Mouse (Mus musculus): ENCODE results near the gene Grpr.

Grpr gene

DNA sequence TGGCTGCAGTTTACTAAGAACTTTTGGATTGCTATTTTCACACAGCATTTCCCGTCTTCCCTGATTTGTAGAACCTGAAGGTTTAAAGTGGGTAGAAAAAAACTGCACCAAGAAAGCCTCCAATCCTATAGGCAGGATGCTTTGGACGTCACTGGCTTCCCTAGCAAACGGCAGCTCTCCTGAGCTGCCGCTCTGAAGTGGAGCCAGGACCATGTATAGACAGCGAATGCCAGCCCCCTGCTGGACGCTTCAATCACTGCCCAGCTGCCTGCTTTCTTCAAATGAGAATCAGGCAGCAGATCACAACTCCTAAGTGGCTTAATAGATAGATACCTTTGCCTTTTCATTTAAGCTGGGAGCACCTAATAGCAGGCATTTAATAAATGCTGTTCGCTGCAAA lies at the start of gene Grpr:
Gene Grpr, minus strand, starts transcription at position 12 of the 400 bp plus-strand sequence.
- no peaks in the 10 kb centered on the region for H3K36me3 ChIP-seq (ENCODE audit: control insufficient read depth, insufficient read depth, low read length, poor library complexity, severe bottlenecking)
- no peaks in the 10 kb centered on the region for H3K27me3 ChIP-seq (ENCODE audit: control insufficient read depth, insufficient read depth, low read length, poor library complexity, severe bottlenecking)
- peak; percentile 3 for DNase-seq (ENCODE audit: low read depth, low spot score)

DNA sequence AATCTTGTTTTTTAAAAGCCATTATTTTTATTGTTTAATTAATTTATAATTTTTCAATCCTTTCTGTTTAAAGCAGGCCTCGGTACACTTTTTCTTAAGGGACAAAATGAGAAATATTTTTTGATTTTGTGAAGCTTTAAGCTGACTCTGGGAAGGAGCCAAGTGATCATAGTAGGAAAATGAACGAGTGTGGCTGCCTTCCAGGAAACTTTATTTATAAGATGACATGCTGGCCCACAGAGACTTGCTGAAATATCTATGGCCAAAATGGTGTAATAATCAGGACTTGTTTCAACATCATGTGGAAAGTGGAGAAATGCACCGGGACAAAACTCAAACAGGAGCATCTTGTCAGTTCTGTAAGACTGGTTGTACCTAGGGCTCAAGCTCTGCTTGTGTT lies 11.0 kb upstream of the Grpr start:
- no peak for DNase-seq (ENCODE audit: low read depth, low spot score)
- Histone ChIP-seq H3K36me3 (ENCODE audit: control insufficient read depth, insufficient read depth, low read length, poor library complexity, severe bottlenecking) (no peaks in the 10 kb centered on the region), H3K27me3 (ENCODE audit: control insufficient read depth, insufficient read depth, low read length, poor library complexity, severe bottlenecking) (no peaks in the 10 kb centered on the region)

DNA sequence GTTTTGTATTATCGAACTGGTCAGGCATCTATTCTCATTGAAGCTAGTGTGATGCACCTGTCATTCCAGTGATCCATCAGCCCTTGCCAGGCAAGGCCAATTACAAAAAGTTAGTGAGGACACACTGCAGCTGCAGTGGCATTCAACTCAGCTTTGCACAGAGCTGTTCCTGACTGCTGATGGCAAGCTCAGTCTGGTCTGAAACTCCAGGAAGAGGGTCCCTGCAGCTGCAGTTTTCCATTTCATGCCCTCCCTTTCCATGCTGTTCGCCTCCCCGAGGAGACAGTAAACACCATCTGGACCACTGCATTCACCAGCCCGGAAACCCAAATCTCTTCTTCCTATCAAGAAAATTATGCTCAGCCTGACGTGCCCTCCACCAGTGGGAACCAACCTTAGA lies 2.4 kb downstream of the Grpr start:
- H3K36me3 ChIP-seq (ENCODE audit: control insufficient read depth, insufficient read depth, low read length, poor library complexity, severe bottlenecking), result no peaks in the 10 kb centered on the region
- H3K27me3 ChIP-seq (ENCODE audit: control insufficient read depth, insufficient read depth, low read length, poor library complexity, severe bottlenecking), result no peaks in the 10 kb centered on the region
- no peak for DNase-seq (ENCODE audit: low read depth, low spot score)

DNA sequence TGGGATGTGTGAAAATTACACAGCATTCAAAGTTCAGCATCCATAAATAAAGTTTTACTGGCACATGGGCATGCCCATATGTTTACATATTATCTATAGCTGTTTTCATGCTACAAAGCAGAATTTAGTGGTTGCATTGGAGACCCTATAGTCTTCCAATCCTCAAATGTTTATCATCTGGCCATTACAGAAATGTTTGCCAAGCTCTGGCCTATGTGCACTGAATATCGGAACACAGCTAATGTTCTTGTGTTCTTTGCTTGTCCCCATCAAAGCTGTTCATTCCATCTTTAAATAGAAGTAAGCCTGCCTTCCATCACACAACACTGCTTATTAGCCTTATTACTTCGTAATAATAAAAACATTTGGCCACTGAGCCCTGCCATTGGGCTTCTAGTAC lies 16.6 kb downstream of the Grpr start:
- no peak for DNase-seq (ENCODE audit: low read depth, low spot score)
- no peaks in the 10 kb centered on the region for H3K36me3 ChIP-seq (ENCODE audit: control insufficient read depth, insufficient read depth, low read length, poor library complexity, severe bottlenecking)
- no peaks in the 10 kb centered on the region for H3K27me3 ChIP-seq (ENCODE audit: control insufficient read depth, insufficient read depth, low read length, poor library complexity, severe bottlenecking)

DNA sequence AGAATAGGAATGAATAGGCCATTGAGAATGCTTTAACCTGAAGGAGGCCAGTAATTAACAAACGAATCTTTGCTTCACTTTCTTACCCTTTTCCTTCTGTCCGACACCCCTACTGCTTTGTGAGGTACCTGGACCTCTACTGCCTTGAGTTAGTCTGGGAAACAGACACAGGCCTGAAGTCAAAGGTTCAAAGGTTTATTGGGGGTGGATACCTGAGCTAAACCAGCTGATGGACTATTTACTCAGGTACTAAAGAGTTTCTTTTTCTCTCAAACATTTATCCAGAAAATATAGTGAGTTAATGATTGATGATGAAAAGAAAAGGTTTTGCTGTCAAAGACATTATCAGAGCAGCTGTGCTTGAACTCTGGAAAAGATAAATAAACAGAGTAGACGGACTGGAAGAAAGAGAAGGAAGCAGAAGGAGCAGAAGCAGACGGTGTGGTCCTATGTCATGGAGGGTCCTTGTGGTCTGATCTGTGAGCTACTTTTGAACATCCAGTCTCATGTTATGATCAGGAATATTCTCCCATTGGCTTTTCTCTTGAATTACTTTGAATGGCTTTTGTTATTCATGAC lies 30.4 kb downstream of the Grpr start:
- H3K27me3 ChIP-seq (ENCODE audit: control insufficient read depth, insufficient read depth, low read length, poor library complexity, severe bottlenecking), result no peaks in the 10 kb centered on the region
- DNase-seq (ENCODE audit: low read depth, low spot score), result no peak
- H3K36me3 ChIP-seq (ENCODE audit: control insufficient read depth, insufficient read depth, low read length, poor library complexity, severe bottlenecking), result no peaks in the 10 kb centered on the region

DNA sequence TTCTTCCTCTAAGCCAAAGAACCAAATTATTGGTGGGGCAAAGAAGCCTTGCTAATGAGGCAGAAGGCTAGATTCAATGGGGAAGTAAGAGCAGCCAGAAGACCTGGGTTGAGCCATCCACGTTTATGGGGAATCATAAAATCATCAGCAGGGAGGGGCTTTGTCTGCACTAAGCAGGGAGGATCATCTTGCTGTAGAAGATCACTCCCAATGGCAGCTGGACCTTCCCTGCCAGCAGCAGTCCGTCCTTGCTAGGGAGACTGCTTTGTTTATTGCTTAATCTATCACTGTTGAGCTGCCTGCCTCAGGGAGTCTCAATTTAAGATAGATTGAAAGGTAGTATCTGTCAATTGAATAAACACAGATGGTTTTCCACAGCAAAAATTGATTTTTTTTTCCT lies 37.7 kb downstream of the Grpr start:
- Histone ChIP-seq H3K36me3 (ENCODE audit: control insufficient read depth, insufficient read depth, low read length, poor library complexity, severe bottlenecking) (no peaks in the 10 kb centered on the region), H3K27me3 (ENCODE audit: control insufficient read depth, insufficient read depth, low read length, poor library complexity, severe bottlenecking) (no peaks in the 10 kb centered on the region)
- no peak for DNase-seq (ENCODE audit: low read depth, low spot score)

DNA sequence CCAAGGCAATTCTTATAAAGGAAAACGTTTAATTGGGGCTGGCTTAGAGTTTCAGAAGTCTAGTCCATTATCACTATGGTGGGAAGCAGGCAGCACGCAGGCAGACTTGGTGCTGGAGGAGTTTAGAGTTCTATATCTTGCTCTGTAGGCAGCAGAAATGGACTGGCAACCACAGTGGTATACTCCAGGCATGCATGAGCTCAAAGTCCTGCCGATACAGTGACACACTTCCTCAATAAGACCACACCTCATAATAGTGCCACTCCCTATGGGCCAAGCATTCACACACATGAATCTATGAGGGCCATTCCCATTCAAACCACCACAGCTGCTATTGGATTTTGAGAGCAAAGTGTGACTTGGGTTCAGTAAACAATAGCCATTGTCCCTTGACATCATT lies 47.4 kb downstream of the Grpr start:
- DNase-seq (ENCODE audit: low read depth, low spot score), result no peak
- no peaks in the 10 kb centered on the region for H3K27me3 ChIP-seq (ENCODE audit: control insufficient read depth, insufficient read depth, low read length, poor library complexity, severe bottlenecking)
- H3K36me3 ChIP-seq (ENCODE audit: control insufficient read depth, insufficient read depth, low read length, poor library complexity, severe bottlenecking), result no peaks in the 10 kb centered on the region
